Mouse (Mus musculus) forebrain, postnatal 0 days (tissue): ENCODE data around the gene Ddx5. TPM values are rescaled to one million over a fixed set of nuclear protein-coding genes. Genes with fewer than 3 reads are reported as not detected.
"Not testable (repeated sequence)": the region's sequence is repeated elsewhere in the genome, so short reads cannot be mapped to it uniquely, and the experiment has no call there.

Experiments
- ATAC-seq: fragments of 200-750 bp; cut with Nextera tagmentation; 2 replicates; pipeline ENCODE4 v1.8.0; 2017; ENCODE audit warnings: mild to moderate bottlenecking, moderate library complexity
- DNase-seq: peaks from one replicate; pipeline ENCODE4 v3.0.0-alpha.2; 2015
- H3K27ac ChIP-seq: fragments of 300-500 bp; sonication (generic); 2 replicates; pipeline ENCODE4 v1.5.1; 2014; ENCODE audit warnings: low read depth, mild to moderate bottlenecking, antibody characterized with exemption, low read length, moderate library complexity, mixed read lengths
- H3K27me3 ChIP-seq: fragments of 300-500 bp; sonication (generic); 2 replicates; pipeline ENCODE4 v1.6.1; 2014; ENCODE audit warnings: mild to moderate bottlenecking, low read length, mixed read lengths; ENCODE audit not compliant: insufficient read depth
- H3K36me3 ChIP-seq: fragments of 300-500 bp; sonication (generic); 2 replicates; pipeline ENCODE4 v1.6.1; 2014; ENCODE audit warnings: mild to moderate bottlenecking, moderate library complexity; ENCODE audit not compliant: insufficient read depth
- H3K4me1 ChIP-seq: fragments of 300-500 bp; sonication (generic); 2 replicates; pipeline ENCODE4 v1.6.1; 2014; ENCODE audit warnings: antibody characterized with exemption; ENCODE audit not compliant: insufficient read depth
- H3K4me2 ChIP-seq: fragments of 300-500 bp; sonication (generic); 2 replicates; pipeline ENCODE4 v1.6.1; 2014; ENCODE audit warnings: low read depth, mild to moderate bottlenecking, moderate library complexity
- H3K4me3 ChIP-seq: fragments of 300-500 bp; sonication (generic); 2 replicates; pipeline ENCODE4 v1.5.1; 2014; ENCODE audit warnings: low read depth, low read length, mixed read lengths
- H3K9ac ChIP-seq: fragments of 300-500 bp; sonication (generic); 2 replicates; pipeline ENCODE4 v1.6.1; 2014; ENCODE audit warnings: mild to moderate bottlenecking
- H3K9me3 ChIP-seq: fragments of 300-500 bp; sonication (generic); 2 replicates; pipeline ENCODE4 v1.6.1; 2016; ENCODE audit warnings: low read length
- CTCF ChIP-seq: sonication (generic); IDR thresholded peaks from 2 replicates; pipeline ENCODE4 v1.5.1; 2016; ENCODE audit warnings: antibody characterized with exemption, control low read depth, low read depth
- WGBS: fragments of 180-500 bp; shearing (Covaris S2); extraction: QIAGEN DNeasy Blood & Tissue Kit; methylation state at CpG from one replicate; pipeline ENCODE4 v1.1.7; 2014; 5-methylcytosine and 5-hydroxymethylcytosine counted together
- microRNA-seq, 2 experiments: library from miRNA; unstranded; fragments of <30 nt; microRNA quantifications; one replicate each; pipeline ENCODE4; 2016
- polyA plus RNA-seq: library from polyadenylated mRNA; unstranded; fragments of >200 nt; fragmentation: Nextera tagmentation; extraction: Ambion mirVana; gene quantifications from 2 replicates; pipeline ENCODE4 v1.2.1, GENCODE M21; 2015
- total RNA-seq: library from RNA; depleted of rRNA; stranded (reverse); fragments of >200 nt; gene quantifications from 2 replicates; pipeline ENCODE4 v1.2.3, GENCODE M21; 2014; rRNA removed

Ddx5 gene
- total and polyA plus RNA-seq, 2 experiments from 2014 or later = 306 to 530 TPM

DNA sequence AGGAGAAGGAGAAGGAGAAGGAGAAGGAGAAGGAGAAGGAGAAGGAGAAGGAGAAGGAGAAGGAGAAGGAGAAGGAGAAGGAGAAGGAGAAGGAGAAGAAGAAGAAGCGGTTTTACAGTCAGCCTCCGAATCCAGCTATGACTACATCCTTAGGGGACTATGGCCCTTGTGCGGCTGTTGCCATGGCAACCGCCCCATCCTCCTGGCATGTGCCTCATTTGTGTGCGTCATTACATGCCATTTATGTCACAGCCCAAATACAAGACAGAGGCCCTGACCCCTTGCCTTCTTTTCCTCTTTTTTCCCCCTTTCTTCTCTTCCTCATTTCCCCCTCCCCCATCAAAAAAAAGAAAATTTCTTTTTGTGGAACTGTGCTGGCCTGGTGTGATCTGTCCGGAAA, 47.8 kb downstream of the Ddx5 start:
- TF ChIP-seq CTCF = no peak
- no peaks in the 10 kb centered on the region for H3K27me3 ChIP-seq
- ATAC-seq (no peak; the same call in 1 of the 2 replicates), DNase-seq (peak; percentile 69)
- peaks cover 14% of the 10 kb centered on the region for H3K4me1 ChIP-seq
- 16% methylated on average over 6 of the region's 6 CpGs for WGBS
- H3K27ac ChIP-seq = no peak overlapping the region
- H3K36me3 ChIP-seq = no peaks in the 10 kb centered on the region
- H3K9ac ChIP-seq = no peak overlapping the region
- no peak overlapping the region for H3K4me3 ChIP-seq
- no peaks in the 10 kb centered on the region for H3K9me3 ChIP-seq
- H3K4me2 ChIP-seq = no peak overlapping the region

DNA sequence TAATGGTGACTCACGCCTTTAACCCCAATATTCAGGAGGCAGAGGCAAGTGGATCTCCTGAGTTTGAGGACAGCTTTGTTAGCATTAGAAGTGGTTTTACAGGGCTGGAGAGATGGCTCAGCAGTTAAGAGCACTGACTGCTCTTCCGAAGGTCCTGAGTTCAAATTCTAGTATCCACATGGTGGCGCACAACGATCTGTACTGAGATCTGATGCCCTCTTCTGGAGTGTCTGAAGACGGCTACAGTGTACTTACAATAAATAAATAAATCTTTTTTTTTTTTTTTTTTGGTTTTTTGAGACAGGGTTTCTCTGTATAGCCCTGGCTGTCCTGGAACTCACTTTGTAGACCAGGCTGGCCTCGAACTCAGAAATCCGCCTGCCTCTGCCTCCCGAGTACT, 48.3 kb downstream of the Ddx5 start:
- peaks cover 14% of the 10 kb centered on the region for H3K4me1 ChIP-seq
- not testable (repeated sequence) for H3K27me3 ChIP-seq, H3K9me3 ChIP-seq, ATAC-seq, H3K9ac ChIP-seq, H3K4me2 ChIP-seq, H3K4me3 ChIP-seq, H3K27ac ChIP-seq, DNase-seq, H3K36me3 ChIP-seq
- 0 out of 2 replicates have a peak, but pooled peaks have one; percentile 10 for TF ChIP-seq CTCF
- 95% methylated on average over 8 of the region's 8 CpGs for WGBS

DNA sequence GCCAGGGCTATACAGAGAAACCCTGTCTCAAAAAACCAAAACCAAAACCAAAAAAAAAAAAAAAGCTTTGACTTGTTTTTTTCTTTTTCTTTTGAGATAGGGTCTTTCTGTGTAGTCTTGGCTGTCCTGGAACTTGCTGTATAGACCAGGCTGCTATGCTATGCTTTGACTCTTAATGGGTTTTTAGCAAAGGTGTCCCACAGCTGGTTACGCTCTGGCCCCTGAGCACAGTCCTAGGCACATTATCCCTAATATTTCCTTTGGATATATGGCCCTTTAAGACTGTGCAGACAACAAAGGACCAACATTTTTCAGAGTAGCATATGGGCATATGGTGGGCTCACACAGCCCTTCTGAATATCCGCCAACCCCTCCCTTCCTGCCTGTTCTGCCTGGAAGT, 49.9 kb downstream of the Ddx5 start:
- no peak for ATAC-seq
- H3K4me2 ChIP-seq = no peak overlapping the region
- peaks cover 14% of the 10 kb centered on the region for H3K4me1 ChIP-seq
- H3K4me3 ChIP-seq = no peak overlapping the region
- H3K9me3 ChIP-seq = no peaks in the 10 kb centered on the region
- no peaks in the 10 kb centered on the region for H3K36me3 ChIP-seq
- H3K9ac ChIP-seq = no peak overlapping the region
- 84% methylated on average over 2 of the region's 2 CpGs for WGBS
- H3K27me3 ChIP-seq = no peaks in the 10 kb centered on the region
- no peak for DNase-seq
- H3K27ac ChIP-seq = no peak overlapping the region
- no peak for TF ChIP-seq CTCF

DNA sequence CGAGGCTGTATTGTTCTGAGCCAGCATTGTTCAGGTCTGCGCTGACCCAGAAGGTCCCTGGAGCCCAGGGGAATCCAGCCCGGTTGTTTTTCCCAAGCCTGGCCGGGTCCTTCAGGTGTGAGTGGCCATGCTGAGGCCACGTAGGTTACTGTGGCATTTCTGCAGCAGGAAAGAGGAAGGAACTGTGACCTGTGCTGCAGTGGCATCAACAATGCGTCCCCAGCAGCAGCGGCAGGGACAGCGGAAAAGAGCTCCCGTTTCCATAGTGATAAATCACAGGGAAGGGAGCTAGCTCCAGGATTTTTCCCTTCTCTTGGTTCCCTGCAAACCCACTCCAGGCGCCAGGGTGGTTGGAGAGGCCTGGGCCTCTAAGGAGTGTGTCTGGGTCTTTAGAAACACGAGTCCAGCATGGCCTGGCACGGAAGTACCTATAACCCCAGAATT, 51.8 kb downstream of the Ddx5 start:
- TF ChIP-seq CTCF = no peak
- no peak overlapping the region for H3K4me2 ChIP-seq
- H3K4me3 ChIP-seq = no peak overlapping the region
- H3K27me3 ChIP-seq = no peaks in the 10 kb centered on the region
- peak overlapping the region; percentile 78 for H3K27ac ChIP-seq
- ATAC-seq (peak; percentile 91), DNase-seq (peak; percentile 74)
- 11% methylated on average over 12 of the region's 12 CpGs for WGBS
- H3K36me3 ChIP-seq = no peaks in the 10 kb centered on the region
- H3K4me1 ChIP-seq = peaks cover 14% of the 10 kb centered on the region
- no peaks in the 10 kb centered on the region for H3K9me3 ChIP-seq
- H3K9ac ChIP-seq = peak overlapping the region; percentile 45

DNA sequence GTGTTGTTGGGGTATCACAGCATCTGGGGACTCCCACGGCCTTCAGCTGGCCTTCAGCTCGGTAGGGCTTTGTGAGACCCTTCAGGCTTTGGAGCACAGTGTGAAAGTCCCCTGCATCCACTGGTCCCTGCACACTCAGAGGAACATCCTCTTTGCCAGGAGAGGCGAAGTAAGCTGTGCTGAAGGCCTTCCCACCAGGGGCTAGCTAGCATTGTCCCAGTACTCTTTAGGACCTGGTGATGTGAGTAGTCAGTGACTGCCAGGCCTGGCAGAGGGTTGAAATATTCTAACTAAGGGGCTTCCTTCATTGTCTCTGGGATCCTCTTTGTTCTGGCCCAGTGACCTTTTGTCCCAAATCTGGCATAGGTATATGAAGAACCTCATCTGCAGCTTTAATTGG, 52.4 kb downstream of the Ddx5 start:
- Histone ChIP-seq H3K27me3 (no peaks in the 10 kb centered on the region), H3K36me3 (no peaks in the 10 kb centered on the region), H3K9ac (no peak overlapping the region), H3K4me2 (no peak overlapping the region), H3K4me1 (peaks cover 14% of the 10 kb centered on the region), H3K9me3 (no peaks in the 10 kb centered on the region), H3K4me3 (no peak overlapping the region), H3K27ac (peak overlapping the region; percentile 78)
- DNase-seq (no peak), ATAC-seq (peak; percentile 27; the same call in 1 of the 2 replicates)
- no peak for TF ChIP-seq CTCF
- WGBS = 47% methylated on average over 3 of the region's 3 CpGs

DNA sequence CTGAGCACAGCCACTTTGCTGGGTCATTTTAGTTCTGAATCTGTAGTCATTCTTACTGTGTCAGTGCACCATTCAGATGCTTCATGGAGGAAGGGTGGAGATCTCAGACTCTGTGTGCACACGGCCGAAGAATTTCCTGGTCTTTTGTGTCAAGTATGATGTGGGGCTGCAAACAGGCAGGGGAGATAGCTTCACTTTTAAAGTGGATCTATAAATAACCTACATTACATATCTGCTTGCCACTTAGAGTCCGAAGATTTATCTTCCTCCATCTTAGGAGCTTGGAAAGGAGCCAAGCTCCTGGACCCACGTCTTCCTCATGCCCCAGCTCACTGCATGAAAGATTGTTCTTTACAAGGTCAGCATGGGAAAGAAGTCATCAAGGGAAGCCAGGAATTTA, 58.3 kb downstream of the Ddx5 start:
- DNase-seq (no peak), ATAC-seq (no peak)
- no peak for TF ChIP-seq CTCF
- Histone ChIP-seq H3K9me3 (no peaks in the 10 kb centered on the region), H3K4me2 (no peak overlapping the region), H3K9ac (no peak overlapping the region), H3K36me3 (no peaks in the 10 kb centered on the region), H3K4me1 (no peaks in the 10 kb centered on the region), H3K27me3 (no peaks in the 10 kb centered on the region), H3K27ac (no peak overlapping the region), H3K4me3 (no peak overlapping the region)
- WGBS = 79% methylated on average over 4 of the region's 4 CpGs

Small RNA genes within 50 kb of the gene (microRNA-seq; reads per million reads assigned to microRNA genes)
- gene Gm25994 (0 reads per million in 2 experiments), gene Mir3064 (11.6 to 15.4 reads per million in 2 experiments)

Other genes with a start within 250 kb of the Ddx5 start
- gene Tex2, start 175.8 kb downstream of the Ddx5 start, total RNA-seq = 44.7 and 49.3 TPM in 2 replicates
- gene Tex2, start 175.8 kb downstream of the Ddx5 start, polyA plus RNA-seq = 17.5 and 23.0 TPM in 2 replicates
- gene Pecam1, start 38.6 kb downstream of the Ddx5 start, total RNA-seq = 14.4 and 22.4 TPM in 2 replicates
- gene Pecam1, start 38.6 kb downstream of the Ddx5 start, polyA plus RNA-seq = 10.6 and 11.4 TPM in 2 replicates
- 1.5 TPM in 1 of 2 replicates, not detected in the other for gene Milr1, start 38.0 kb downstream of the Ddx5 start, total RNA-seq
- 0.55 and 1.0 TPM in 2 replicates for gene Milr1, start 38.0 kb downstream of the Ddx5 start, polyA plus RNA-seq
- gene Polg2, start 9.6 kb downstream of the Ddx5 start, total RNA-seq = 9.5 and 10.5 TPM in 2 replicates
- gene Polg2, start 9.6 kb downstream of the Ddx5 start, polyA plus RNA-seq = 10.0 and 11.3 TPM in 2 replicates
- 13.8 and 15.8 TPM in 2 replicates for gene Cep95, start 67 bp upstream of the Ddx5 start, total RNA-seq
- 4.7 and 6.9 TPM in 2 replicates for gene Cep95, start 67 bp upstream of the Ddx5 start, polyA plus RNA-seq
- gene Smurf2, start 131.5 kb upstream of the Ddx5 start, total RNA-seq = 44.3 and 46.1 TPM in 2 replicates
- 6.6 and 7.4 TPM in 2 replicates for gene Smurf2, start 131.5 kb upstream of the Ddx5 start, polyA plus RNA-seq
- 75.5 and 83.5 TPM in 2 replicates for gene Kpna2, start 210.4 kb upstream of the Ddx5 start, total RNA-seq
- gene Kpna2, start 210.4 kb upstream of the Ddx5 start, polyA plus RNA-seq = 100 and 102 TPM in 2 replicates
- 8.7 and 9.7 TPM in 2 replicates for gene 1810010H24Rik, start 236.5 kb upstream of the Ddx5 start, total RNA-seq
- gene 1810010H24Rik, start 236.5 kb upstream of the Ddx5 start, polyA plus RNA-seq = 9.5 and 10.0 TPM in 2 replicates